Comparison of ENCODE assay signal across 8 mouse cellular contexts in the genomic region with DNA sequence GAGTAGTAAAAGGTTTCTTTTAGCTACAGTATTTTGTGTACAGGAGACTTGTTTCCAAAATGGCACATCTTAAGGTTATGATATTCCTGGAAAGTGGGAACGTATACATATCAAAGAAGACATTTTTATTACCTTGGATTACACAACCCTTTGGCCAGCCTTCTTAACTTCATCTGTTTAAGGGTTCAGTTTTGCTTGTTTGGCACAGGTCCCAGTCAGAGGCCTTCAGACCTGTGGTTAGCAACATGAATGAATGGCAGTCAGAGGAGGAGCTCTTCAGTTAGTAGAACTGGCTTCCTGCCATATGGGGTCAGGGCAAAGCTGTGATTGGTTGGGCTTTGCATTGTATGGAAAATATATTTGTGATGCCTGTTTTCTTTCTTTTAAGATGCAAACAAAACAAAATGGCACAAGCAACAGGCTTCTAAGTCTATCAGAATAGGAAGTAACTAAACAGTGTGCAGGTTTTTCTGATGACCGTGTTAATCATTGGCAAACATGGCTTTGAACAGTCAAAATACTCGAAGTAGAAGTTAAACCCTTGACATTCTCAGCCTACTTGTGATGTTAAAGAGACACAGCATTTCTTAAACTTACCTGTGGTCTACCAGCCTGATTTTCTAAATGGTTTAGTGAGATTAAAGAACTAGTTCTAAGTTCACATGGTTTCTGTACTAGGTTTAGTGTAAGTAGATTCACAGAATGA.
DNase-seq lines count a peak whose midpoint lies in the region; ATAC-seq and TF ChIP-seq lines count a peak whose summit lies in the region.

No protein-coding gene starts in this region.

- no peak overlapping the region for H3K9ac ChIP-seq in heart, embryonic 16.5 days (ENCODE audit: low read length)
- no peak overlapping the region for H3K9ac ChIP-seq in heart, adult 2 months (ENCODE audit: low read depth, low read length)
- H3K9ac ChIP-seq in intestine, embryonic 15.5 days = no peak overlapping the region

- no peak for TF ChIP-seq POLR2A in heart, adult 2 months (IDR thresholded peaks at IDR 0.05; ENCODE audit: insufficient read depth, low read depth, low read length)

- peak; percentile 76 for ATAC-seq in heart, embryonic 16.5 days (replicated peaks; ENCODE audit: extremely low read depth, insufficient read depth, low FRiP score)
- peak; percentile 93 for ATAC-seq in intestine, embryonic 15.5 days
- no peak for ATAC-seq in erythroblast, adult 5-6 weeks (replicated peaks; ENCODE audit: low FRiP score, poor library complexity, severe bottlenecking)
- ATAC-seq in cerebellum, adult (ENCODE audit: insufficient number of reproducible peaks, low FRiP score, low TSS enrichment) = no peak

- no peak overlapping the region for H3K27ac ChIP-seq in heart, embryonic 16.5 days (ENCODE audit: low read length)
- no peak overlapping the region for H3K27ac ChIP-seq in heart, adult 2 months
- no peak overlapping the region for H3K27ac ChIP-seq in intestine, embryonic 15.5 days

- 64% methylated on average over 3 of the region's 3 CpGs for WGBS in heart, embryonic 16.5 days
- WGBS in heart, adult 2 months = 67% methylated on average over 3 of the region's 3 CpGs
- WGBS in intestine, embryonic 15.5 days = 48% methylated on average over 3 of the region's 3 CpGs

- H3K79me2 ChIP-seq in heart, adult 2 months (replicated peaks; ENCODE audit: control insufficient read depth, insufficient read depth, low read length) = no peaks in the 10 kb centered on the region

- H3K9me3 ChIP-seq in heart, embryonic 16.5 days (replicated peaks; ENCODE audit: control insufficient read depth, low read length) = no peaks in the 10 kb centered on the region
- no peaks in the 10 kb centered on the region for H3K9me3 ChIP-seq in intestine, embryonic 15.5 days

- H3K36me3 ChIP-seq in heart, embryonic 16.5 days (ENCODE audit: control insufficient read depth, insufficient read depth) = peaks cover 15% of the 10 kb centered on the region
- peaks cover 16% of the 10 kb centered on the region for H3K36me3 ChIP-seq in heart, adult 2 months (ENCODE audit: control insufficient read depth, insufficient read depth, low read length)
- 0 out of 2 replicates have a peak, but pooled peaks cover 2% of the 10 kb centered on the region for H3K36me3 ChIP-seq in intestine, embryonic 15.5 days

- no peaks in the 10 kb centered on the region for H3K27me3 ChIP-seq in heart, embryonic 16.5 days (ENCODE audit: control insufficient read depth, insufficient read depth, low read length)
- no peaks in the 10 kb centered on the region for H3K27me3 ChIP-seq in heart, adult 2 months (ENCODE audit: control insufficient read depth, insufficient read depth, low read length)
- H3K27me3 ChIP-seq in intestine, embryonic 15.5 days (replicated peaks) = no peaks in the 10 kb centered on the region

- intact Hi-C loops in heart, adult 2 months (cut with DNase I) = no loop called here

- DNase-seq in heart, adult 2 months = no peak
- peak; percentile 52 for DNase-seq in Muller cell, postnatal 12 days (ENCODE audit: inconsistent ontology term)
- peak; percentile 54 for DNase-seq in lung, postnatal 10 days
- no peak for DNase-seq in natural killer cell, adult 2 months (ENCODE audit: low spot score in 2 of 2)

- TF ChIP-seq EP300 in heart, adult 2 months (IDR thresholded peaks at IDR 0.05; ENCODE audit: insufficient read depth, low read depth, low read length) = no peak

- no peak overlapping the region for H3K4me3 ChIP-seq in heart, embryonic 16.5 days (ENCODE audit: low read length)
- no peak overlapping the region for H3K4me3 ChIP-seq in heart, adult 2 months
- H3K4me3 ChIP-seq in intestine, embryonic 15.5 days (replicated peaks) = no peak overlapping the region

- H3K4me2 ChIP-seq in heart, embryonic 16.5 days (ENCODE audit: low read depth, low read length) = no peak overlapping the region
- H3K4me2 ChIP-seq in intestine, embryonic 15.5 days (replicated peaks) = no peak overlapping the region

- no peak for TF ChIP-seq CTCF in heart, adult 2 months (IDR thresholded peaks at IDR 0.05)

- H3K4me1 ChIP-seq in heart, embryonic 16.5 days (ENCODE audit: control insufficient read depth, insufficient read depth, low read length) = 0 out of 2 replicates have a peak, but pooled peaks cover 4% of the 10 kb centered on the region
- no peaks in the 10 kb centered on the region; the same call in 1 of the 2 replicates for H3K4me1 ChIP-seq in heart, adult 2 months (ENCODE audit: control insufficient read depth, insufficient read depth, low read length)
- no peaks in the 10 kb centered on the region for H3K4me1 ChIP-seq in intestine, embryonic 15.5 days (replicated peaks)

Comparison
In these comparisons a context has a peak if more than half of its experiments do, and no peak if none do; other contexts are left out.
1. ATAC-seq: peak in heart, embryonic 16.5 days (single experiment) and intestine, embryonic 15.5 days (single experiment); none in erythroblast, adult 5-6 weeks (single experiment) and cerebellum, adult (single experiment).
2. DNase-seq: peak in Muller cell, postnatal 12 days (single experiment) and lung, postnatal 10 days (single experiment); none in heart, adult 2 months (0 of 2) and natural killer cell, adult 2 months (0 of 2).